Mouse (Mus musculus) layer of hippocampus, postnatal 25 days (tissue): ENCODE results near the gene Fbxl16. TPM values are rescaled to one million over a fixed set of nuclear protein-coding genes. Genes with fewer than 3 reads are reported as not detected.

Source experiments
- DNase-seq, 2 experiments: peaks; one replicate each; pipeline ENCODE4 v3.0.0; 2022; ENCODE audit warnings: mixed read lengths in 2 of 2, low spot score in 1 of 2; ENCODE audit errors: extremely low spot score in 1 of 2
- microRNA-seq, 2 experiments: library from miRNA; unstranded; fragments of <30 nt; microRNA quantifications; one replicate each; pipeline ENCODE4 v1.2.0; 2021
- total RNA-seq, 2 experiments: library from RNA; stranded (reverse); gene quantifications; 2 replicates each; pipeline ENCODE4 v1.2.3; 2021

The Fbxl16 gene
- total RNA-seq, 2 experiments from 2014 or later, result 637 to 657 TPM

- DNase-seq, result no peak
These were observed 60.6 kb downstream of the Fbxl16 start for GRCm38 (mm10) chr17:25869498-25869897.

- DNase-seq, result no peak
These were observed 61.1 kb downstream of the Fbxl16 start for GRCm38 (mm10) chr17:25869954-25870353.

Small RNA genes within 50 kb of the gene (microRNA-seq; reads per million reads assigned to microRNA genes)
- gene Mir3082 (2.4 to 2.6 reads per million in 2 experiments), gene Mir6966 (2.0 to 3.2 reads per million in 2 experiments)

Other genes starting within 250 kb of the Fbxl16 start
- 10 to 100 TPM; 61.9 to 67.1 TPM for gene Sox8, start 238.4 kb upstream of the Fbxl16 start, total RNA-seq
- 10 to 100 TPM; 24.9 to 34.0 TPM for gene Lmf1, start 230.0 kb upstream of the Fbxl16 start, total RNA-seq
- gene Gng13, start 91.9 kb upstream of the Fbxl16 start, total RNA-seq, result 100 to 1,000 TPM; 108 to 125 TPM
- 1 to 10 TPM; 1.3 to 2.1 TPM for gene Chtf18, start 81.7 kb upstream of the Fbxl16 start, total RNA-seq
- gene Rpusd1, start 81.4 kb upstream of the Fbxl16 start, total RNA-seq, result 10 to 100 TPM; 45.4 to 49.2 TPM
- gene Mslnl, start 73.0 kb upstream of the Fbxl16 start, total RNA-seq, result under 1 TPM in 1 of 2 experiments, not detected in 1; 0.14 TPM
- 1 to 10 TPM in 1 of 2 experiments, under 1 TPM in 1; 0.71 to 1.8 TPM for gene Msln, start 54.7 kb upstream of the Fbxl16 start, total RNA-seq
- 10 to 100 TPM; 32.7 to 33.2 TPM for gene Narfl, start 35.3 kb upstream of the Fbxl16 start, total RNA-seq
- gene Haghl, start 23.4 kb upstream of the Fbxl16 start, total RNA-seq, result 100 to 1,000 TPM; 112 to 126 TPM
- gene Ccdc78, start 22.5 kb upstream of the Fbxl16 start, total RNA-seq, result not detected
- gene Fam173a, start 16.2 kb upstream of the Fbxl16 start, total RNA-seq, result 10 to 100 TPM; 81.7 to 88.0 TPM
- 1 to 10 TPM; 1.6 to 3.5 TPM for gene AC134908.4, start 13.4 kb upstream of the Fbxl16 start, total RNA-seq
- 10 to 100 TPM; 82.7 to 89.2 TPM for gene Metrn, start 11.9 kb upstream of the Fbxl16 start, total RNA-seq
- 10 to 100 TPM; 26.5 to 27.1 TPM for gene Wdr24, start 14.5 kb downstream of the Fbxl16 start, total RNA-seq
- gene Jmjd8, start 19.8 kb downstream of the Fbxl16 start, total RNA-seq, result 10 to 100 TPM; 59.5 to 62.9 TPM
- gene Stub1, start 24.3 kb downstream of the Fbxl16 start, total RNA-seq, result 100 to 1,000 TPM; 160 to 164 TPM
- 10 to 100 TPM; 62.3 to 68.3 TPM for gene Rhbdl1, start 28.2 kb downstream of the Fbxl16 start, total RNA-seq
- 10 to 100 TPM; 26.0 to 28.5 TPM for gene Gm20683, start 32.7 kb downstream of the Fbxl16 start, total RNA-seq
- gene Rhot2, start 35.8 kb downstream of the Fbxl16 start, total RNA-seq, result 100 to 1,000 TPM in 1 of 2 experiments, 10 to 100 TPM in 1; 95.2 to 107 TPM
- gene Wdr90, start 52.4 kb downstream of the Fbxl16 start, total RNA-seq, result 10 to 100 TPM; 14.8 to 21.0 TPM
- 10 to 100 TPM; 22.4 to 25.3 TPM for gene Mcrip2, start 59.7 kb downstream of the Fbxl16 start, total RNA-seq
- 10 to 100 TPM; 39.2 to 40.1 TPM for gene Mettl26, start 66.0 kb downstream of the Fbxl16 start, total RNA-seq
- 1 to 10 TPM; 2.0 TPM for gene Wfikkn1, start 71.8 kb downstream of the Fbxl16 start, total RNA-seq
- gene Rab40c, start 110.6 kb downstream of the Fbxl16 start, total RNA-seq, result 10 to 100 TPM; 41.0 to 52.9 TPM
- 100 to 1,000 TPM; 135 to 137 TPM for gene Pigq, start 135.9 kb downstream of the Fbxl16 start, total RNA-seq
- gene Nhlrc4, start 135.9 kb downstream of the Fbxl16 start, total RNA-seq, result under 1 TPM in 1 of 2 experiments, not detected in 1; 0.52 TPM
- gene A930017K11Rik, start 143.5 kb downstream of the Fbxl16 start, total RNA-seq, result under 1 TPM; 0.34 to 0.47 TPM
- gene Capn15, start 176.7 kb downstream of the Fbxl16 start, total RNA-seq, result 10 to 100 TPM; 48.7 to 55.2 TPM